In genomic region chr7:143805199-143805624, GRCm38 (mm10) we compare ENCODE assay signal across 12 mouse cellular contexts. TPM values are rescaled to one million over a fixed set of nuclear protein-coding genes. Genes with fewer than 3 reads are reported as not detected.
A peak's percentile ranks its signal among the peaks of the same experiment; 100 is the strongest.
DNase-seq lines count a peak whose midpoint lies in the region; ATAC-seq and TF ChIP-seq lines count a peak whose summit lies in the region.
"Had no signal": no experiment of that assay in that cellular context is flagged by ENCODE, and none has a peak within 500 bp of the region (broad histone marks: within the 10 kb centered on the region; RNA-seq: fewer than 3 reads in every experiment).

No protein-coding gene starts in this region.

- TF ChIP-seq CTCF in midbrain, postnatal 0 days (IDR thresholded peaks at IDR 0.05) = no peak

- DNase-seq in hindbrain, embryonic 11.5 days (ENCODE audit: low spot score) = no peak
- DNase-seq in midbrain, postnatal 0 days (ENCODE audit: low spot score) = peak; percentile 76
- peak; percentile 64 for DNase-seq in layer of hippocampus, adult 9-11 months
- DNase-seq in cerebellum, adult 18-20 months = no peak

- WGBS in hindbrain, embryonic 15.5 days = 61% methylated on average over 5 of the region's 5 CpGs
- 72% methylated on average over 5 of the region's 5 CpGs for WGBS in hindbrain, embryonic 11.5 days
- 69% methylated on average over 5 of the region's 5 CpGs for WGBS in midbrain, postnatal 0 days
- WGBS in midbrain, embryonic 13.5 days = 76% methylated on average over 5 of the region's 5 CpGs
- 29% methylated on average over 5 of the region's 5 CpGs for WGBS in stomach, embryonic 16.5 days

- H3K9me3 ChIP-seq in hindbrain, embryonic 15.5 days = no peaks in the 10 kb centered on the region
- H3K9me3 ChIP-seq in hindbrain, embryonic 11.5 days (ENCODE audit: control insufficient read depth, low read length) = no peaks in the 10 kb centered on the region
- no peaks in the 10 kb centered on the region for H3K9me3 ChIP-seq in midbrain, postnatal 0 days (ENCODE audit: low read length)
- no peaks in the 10 kb centered on the region for H3K9me3 ChIP-seq in midbrain, embryonic 13.5 days
- H3K9me3 ChIP-seq in stomach, embryonic 16.5 days (replicated peaks; ENCODE audit: control insufficient read depth, low read length) = no peaks in the 10 kb centered on the region
- H3K9me3 ChIP-seq: limb, embryonic 12.5 days; midbrain, embryonic 12.5 days had no signal

- H3K36me3 ChIP-seq in hindbrain, embryonic 15.5 days = peaks cover 18% of the 10 kb centered on the region
- H3K36me3 ChIP-seq in hindbrain, embryonic 11.5 days (ENCODE audit: control insufficient read depth, insufficient read depth, low read length) = peaks cover 10% of the 10 kb centered on the region; the same call in 1 of the 2 replicates
- H3K36me3 ChIP-seq in midbrain, postnatal 0 days (ENCODE audit: insufficient read depth, low read length) = peaks cover 38% of the 10 kb centered on the region
- peaks cover 88% of the 10 kb centered on the region for H3K36me3 ChIP-seq in midbrain, embryonic 13.5 days
- peaks cover 5% of the 10 kb centered on the region; the same call in 1 of the 2 replicates for H3K36me3 ChIP-seq in stomach, embryonic 16.5 days (ENCODE audit: control insufficient read depth, insufficient read depth, low read length)

- H3K4me3 ChIP-seq in hindbrain, embryonic 15.5 days = no peak overlapping the region
- H3K4me3 ChIP-seq in hindbrain, embryonic 11.5 days (ENCODE audit: low read depth, low read length) = no peak overlapping the region
- H3K4me3 ChIP-seq in midbrain, postnatal 0 days (ENCODE audit: low read depth, low read length) = no peak overlapping the region
- H3K4me3 ChIP-seq in midbrain, embryonic 13.5 days (replicated peaks) = no peak overlapping the region
- H3K4me3 ChIP-seq in stomach, embryonic 16.5 days (replicated peaks; ENCODE audit: low read length) = no peak overlapping the region
- H3K4me3 ChIP-seq: limb, embryonic 12.5 days; midbrain, embryonic 12.5 days had no signal

- H3K4me1 ChIP-seq in hindbrain, embryonic 15.5 days (replicated peaks) = no peaks in the 10 kb centered on the region
- no peaks in the 10 kb centered on the region for H3K4me1 ChIP-seq in hindbrain, embryonic 11.5 days (replicated peaks; ENCODE audit: control insufficient read depth, insufficient read depth, low read length)
- no peaks in the 10 kb centered on the region for H3K4me1 ChIP-seq in midbrain, postnatal 0 days (ENCODE audit: insufficient read depth, low read length)
- no peaks in the 10 kb centered on the region for H3K4me1 ChIP-seq in midbrain, embryonic 13.5 days (replicated peaks)
- H3K4me1 ChIP-seq in stomach, embryonic 16.5 days (ENCODE audit: control insufficient read depth, insufficient read depth, low read length) = peaks cover 5% of the 10 kb centered on the region; the same call in 1 of the 2 replicates
- H3K4me1 ChIP-seq: limb, embryonic 12.5 days; midbrain, embryonic 12.5 days had no signal

- no peak overlapping the region for H3K9ac ChIP-seq in hindbrain, embryonic 15.5 days
- H3K9ac ChIP-seq in hindbrain, embryonic 11.5 days (ENCODE audit: low read depth, low read length) = no peak overlapping the region
- no peak overlapping the region for H3K9ac ChIP-seq in midbrain, postnatal 0 days (replicated peaks; ENCODE audit: low read length, poor library complexity, severe bottlenecking)
- H3K9ac ChIP-seq in midbrain, embryonic 13.5 days (replicated peaks) = no peak overlapping the region
- H3K9ac ChIP-seq in stomach, embryonic 16.5 days (ENCODE audit: low read length) = no peak overlapping the region
- H3K9ac ChIP-seq: limb, embryonic 12.5 days; midbrain, embryonic 12.5 days had no signal

- 0 out of 2 replicates have a peak, but pooled peaks have one; percentile 41 for ATAC-seq in hindbrain, embryonic 15.5 days (ENCODE audit: low FRiP score, low read depth)
- ATAC-seq in hindbrain, embryonic 11.5 days (ENCODE audit: low FRiP score) = no peak
- ATAC-seq in midbrain, postnatal 0 days (ENCODE audit: low FRiP score) = no peak
- ATAC-seq in midbrain, embryonic 13.5 days = no peak
- peak; percentile 45; the same call in 1 of the 2 replicates for ATAC-seq in stomach, embryonic 16.5 days (ENCODE audit: insufficient read depth, low FRiP score)
- ATAC-seq in activated CD4-positive, CD25-positive, alpha-beta regulatory T cell, adult 4 months = no peak

- H3K27ac ChIP-seq in hindbrain, embryonic 15.5 days (replicated peaks) = no peak overlapping the region
- no peak overlapping the region for H3K27ac ChIP-seq in hindbrain, embryonic 11.5 days (ENCODE audit: low read depth, low read length)
- H3K27ac ChIP-seq in midbrain, postnatal 0 days (ENCODE audit: low read depth, low read length) = no peak overlapping the region
- H3K27ac ChIP-seq in midbrain, embryonic 13.5 days = no peak overlapping the region
- peak overlapping the region; percentile 64 for H3K27ac ChIP-seq in stomach, embryonic 16.5 days (ENCODE audit: low read length)
- H3K27ac ChIP-seq: limb, embryonic 12.5 days; midbrain, embryonic 12.5 days had no signal

- no peaks in the 10 kb centered on the region for H3K27me3 ChIP-seq in hindbrain, embryonic 15.5 days
- no peaks in the 10 kb centered on the region for H3K27me3 ChIP-seq in hindbrain, embryonic 11.5 days (ENCODE audit: control insufficient read depth, insufficient read depth, low read length)
- H3K27me3 ChIP-seq in midbrain, postnatal 0 days (ENCODE audit: insufficient read depth, low read length) = no peaks in the 10 kb centered on the region
- H3K27me3 ChIP-seq in midbrain, embryonic 13.5 days = no peaks in the 10 kb centered on the region
- no peaks in the 10 kb centered on the region for H3K27me3 ChIP-seq in stomach, embryonic 16.5 days (ENCODE audit: control insufficient read depth, insufficient read depth, low read length)
- H3K27me3 ChIP-seq: CH12.LX; limb, embryonic 12.5 days; midbrain, embryonic 12.5 days had no signal

- H3K4me2 ChIP-seq in hindbrain, embryonic 15.5 days = no peak overlapping the region
- H3K4me2 ChIP-seq in hindbrain, embryonic 11.5 days (replicated peaks; ENCODE audit: low read depth, low read length) = no peak overlapping the region
- no peak overlapping the region for H3K4me2 ChIP-seq in midbrain, postnatal 0 days (ENCODE audit: low read depth, low read length, poor library complexity, severe bottlenecking)
- no peak overlapping the region for H3K4me2 ChIP-seq in midbrain, embryonic 13.5 days (replicated peaks)
- H3K4me2 ChIP-seq in stomach, embryonic 16.5 days (ENCODE audit: low read depth, low read length) = no peak overlapping the region
- H3K4me2 ChIP-seq: limb, embryonic 12.5 days; midbrain, embryonic 12.5 days had no signal

RNA-seq across cellular contexts. Expression of gene Nadsyn1, which starts 17.4 kb away (rescaled TPM):
- 7.2 and 7.7 TPM in 2 replicates for polyA plus RNA-seq in hindbrain, embryonic 15.5 days (2015; fragmentation: Nextera tagmentation; extraction: Ambion mirVana)
- 6.0 and 8.8 TPM in 2 replicates for polyA plus RNA-seq in hindbrain, embryonic 11.5 days (2014; fragmentation: Nextera tagmentation; extraction: Ambion mirVana)
- total RNA-seq in midbrain, postnatal 0 days (2014; rRNA removed) = 6.9 and 13.1 TPM in 2 replicates
- polyA plus RNA-seq in midbrain, postnatal 0 days (2015; fragmentation: Nextera tagmentation; extraction: Ambion mirVana) = 3.5 and 5.8 TPM in 2 replicates
- 7.7 and 8.1 TPM in 2 replicates for polyA plus RNA-seq in midbrain, embryonic 13.5 days (2015; fragmentation: Nextera tagmentation; extraction: Ambion mirVana)
- polyA plus RNA-seq in stomach, embryonic 16.5 days (2015; fragmentation: Nextera tagmentation; extraction: Ambion mirVana) = 11.1 and 15.1 TPM in 2 replicates
- 10 to 100 TPM; 13.7 to 16.0 TPM for polyA plus RNA-seq in activated CD4-positive, CD25-positive, alpha-beta regulatory T cell, adult 4 months (2017; shearing (Covaris generic))

RNA-seq across cellular contexts. Expression of gene Dhcr7, which starts 17.7 kb away (rescaled TPM):
- 78.4 and 80.3 TPM in 2 replicates for polyA plus RNA-seq in hindbrain, embryonic 15.5 days (2015; fragmentation: Nextera tagmentation; extraction: Ambion mirVana)
- polyA plus RNA-seq in hindbrain, embryonic 11.5 days (2014; fragmentation: Nextera tagmentation; extraction: Ambion mirVana) = 85.7 and 88.4 TPM in 2 replicates
- total RNA-seq in midbrain, postnatal 0 days (2014; rRNA removed) = 63.4 and 66.0 TPM in 2 replicates
- 74.7 and 80.4 TPM in 2 replicates for polyA plus RNA-seq in midbrain, postnatal 0 days (2015; fragmentation: Nextera tagmentation; extraction: Ambion mirVana)
- 54.0 and 60.0 TPM in 2 replicates for polyA plus RNA-seq in midbrain, embryonic 13.5 days (2015; fragmentation: Nextera tagmentation; extraction: Ambion mirVana)
- polyA plus RNA-seq in stomach, embryonic 16.5 days (2015; fragmentation: Nextera tagmentation; extraction: Ambion mirVana) = 42.4 and 47.7 TPM in 2 replicates
- polyA plus RNA-seq in activated CD4-positive, CD25-positive, alpha-beta regulatory T cell, adult 4 months (2017; shearing (Covaris generic)) = 10 to 100 TPM; 42.4 to 42.9 TPM

RNA-seq across cellular contexts. Expression of gene Mrgpre, which starts 20.9 kb away (rescaled TPM):
- 7.0 and 11.2 TPM in 2 replicates for polyA plus RNA-seq in hindbrain, embryonic 15.5 days (2015; fragmentation: Nextera tagmentation; extraction: Ambion mirVana)
- polyA plus RNA-seq in hindbrain, embryonic 11.5 days (2014; fragmentation: Nextera tagmentation; extraction: Ambion mirVana) = 3.0 and 3.2 TPM in 2 replicates
- 8.0 and 10.1 TPM in 2 replicates for total RNA-seq in midbrain, postnatal 0 days (2014; rRNA removed)
- 11.6 and 12.4 TPM in 2 replicates for polyA plus RNA-seq in midbrain, postnatal 0 days (2015; fragmentation: Nextera tagmentation; extraction: Ambion mirVana)
- polyA plus RNA-seq in midbrain, embryonic 13.5 days (2015; fragmentation: Nextera tagmentation; extraction: Ambion mirVana) = 3.8 and 4.7 TPM in 2 replicates
- polyA plus RNA-seq in stomach, embryonic 16.5 days (2015; fragmentation: Nextera tagmentation; extraction: Ambion mirVana) = 0.98 and 1.6 TPM in 2 replicates
- 1 to 10 TPM; 4.8 to 4.9 TPM for polyA plus RNA-seq in activated CD4-positive, CD25-positive, alpha-beta regulatory T cell, adult 4 months (2017; shearing (Covaris generic))

RNA-seq across cellular contexts. Expression of gene Mrgprg, which starts 38.4 kb away (rescaled TPM):
- polyA plus RNA-seq in hindbrain, embryonic 15.5 days (2015; fragmentation: Nextera tagmentation; extraction: Ambion mirVana) = not detected in 2 replicates
- polyA plus RNA-seq in hindbrain, embryonic 11.5 days (2014; fragmentation: Nextera tagmentation; extraction: Ambion mirVana) = not detected in 2 replicates
- total RNA-seq in midbrain, postnatal 0 days (2014; rRNA removed) = 0.14 and 0.27 TPM in 2 replicates
- not detected in 2 replicates for polyA plus RNA-seq in midbrain, postnatal 0 days (2015; fragmentation: Nextera tagmentation; extraction: Ambion mirVana)
- not detected in 2 replicates for polyA plus RNA-seq in midbrain, embryonic 13.5 days (2015; fragmentation: Nextera tagmentation; extraction: Ambion mirVana)
- polyA plus RNA-seq in stomach, embryonic 16.5 days (2015; fragmentation: Nextera tagmentation; extraction: Ambion mirVana) = not detected in 2 replicates
- not detected for polyA plus RNA-seq in activated CD4-positive, CD25-positive, alpha-beta regulatory T cell, adult 4 months (2017; shearing (Covaris generic))
- total RNA-seq: CH12.LX had no signal
- polyA plus RNA-seq: heart, postnatal 0 days; limb, embryonic 12.5 days; midbrain, embryonic 12.5 days had no signal

RNA-seq across cellular contexts. Expression of gene Osbpl5, which starts 48.4 kb away (rescaled TPM):
- 37.8 and 39.9 TPM in 2 replicates for polyA plus RNA-seq in hindbrain, embryonic 15.5 days (2015; fragmentation: Nextera tagmentation; extraction: Ambion mirVana)
- 13.7 and 14.6 TPM in 2 replicates for polyA plus RNA-seq in hindbrain, embryonic 11.5 days (2014; fragmentation: Nextera tagmentation; extraction: Ambion mirVana)
- 47.7 and 52.6 TPM in 2 replicates for total RNA-seq in midbrain, postnatal 0 days (2014; rRNA removed)
- polyA plus RNA-seq in midbrain, postnatal 0 days (2015; fragmentation: Nextera tagmentation; extraction: Ambion mirVana) = 26.7 and 30.2 TPM in 2 replicates
- polyA plus RNA-seq in midbrain, embryonic 13.5 days (2015; fragmentation: Nextera tagmentation; extraction: Ambion mirVana) = 27.0 and 27.3 TPM in 2 replicates
- polyA plus RNA-seq in stomach, embryonic 16.5 days (2015; fragmentation: Nextera tagmentation; extraction: Ambion mirVana) = 43.5 and 52.2 TPM in 2 replicates
- 10 to 100 TPM; 18.3 to 29.2 TPM for polyA plus RNA-seq in activated CD4-positive, CD25-positive, alpha-beta regulatory T cell, adult 4 months (2017; shearing (Covaris generic))

Comparison
In these comparisons a context has a peak if more than half of its experiments do, and no peak if none do; other contexts are left out.
1. ATAC-seq: peak in hindbrain, embryonic 15.5 days (single experiment) and stomach, embryonic 16.5 days (single experiment); none in hindbrain, embryonic 11.5 days (single experiment), midbrain, postnatal 0 days (single experiment), midbrain, embryonic 13.5 days (single experiment) and activated CD4-positive, CD25-positive, alpha-beta regulatory T cell, adult 4 months (single experiment).
2. DNase-seq: peak in midbrain, postnatal 0 days (single experiment) and layer of hippocampus, adult 9-11 months (single experiment); none in hindbrain, embryonic 11.5 days (single experiment) and cerebellum, adult 18-20 months (0 of 2).